Mouse (Mus musculus): ENCODE results near the gene Car12. TPM values are rescaled to one million over a fixed set of nuclear protein-coding genes. Genes with fewer than 3 reads are reported as not detected.

Car12 gene
- polyA plus RNA-seq (2015; fragmentation: Nextera tagmentation; extraction: Ambion mirVana): 2.5 and 3.1 TPM in 2 replicates

DNA sequence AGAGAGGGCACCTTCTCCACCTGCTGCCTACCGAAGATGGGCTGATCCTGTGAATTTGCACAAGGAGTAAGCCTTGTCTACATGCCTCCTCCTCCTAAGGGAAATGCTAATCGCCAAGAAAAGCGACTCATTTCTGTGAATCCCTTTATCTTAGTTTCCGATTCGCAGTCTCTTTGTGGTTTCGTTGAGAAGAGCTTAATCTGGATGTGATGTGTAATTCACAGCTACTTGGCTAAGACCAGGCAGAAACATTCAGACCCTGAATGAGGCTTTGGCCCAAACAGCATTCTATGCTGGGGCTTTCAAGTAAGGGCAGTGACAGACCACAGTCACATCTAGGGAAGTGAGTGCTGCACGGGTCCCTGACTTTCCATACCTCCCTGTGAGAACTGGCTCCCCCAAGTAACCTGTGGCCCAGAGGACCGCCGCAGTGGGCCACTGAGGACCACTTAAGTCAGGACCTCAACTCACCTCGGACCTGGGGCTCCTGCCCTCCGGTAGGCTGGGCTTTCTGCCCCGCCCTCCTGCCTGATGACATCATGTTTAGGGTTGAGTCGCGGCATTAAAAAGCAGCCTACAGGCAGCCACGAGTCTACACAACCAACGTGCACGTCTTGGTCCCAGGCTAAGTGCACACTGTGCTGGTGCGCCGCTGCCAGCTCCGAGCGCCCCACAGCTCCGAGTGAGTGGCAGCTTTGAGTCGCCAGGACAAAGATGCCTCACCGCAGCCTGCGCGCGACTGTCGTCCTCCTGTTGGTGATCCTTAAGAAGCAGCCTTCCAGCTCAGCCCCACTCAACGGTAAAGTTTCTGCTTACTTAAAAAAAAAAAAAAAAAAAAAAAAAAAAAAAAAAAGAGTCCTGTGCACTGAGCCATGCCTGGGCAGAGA is at the start of gene Car12:
TSS of gene Car12 (plus strand) at position 552 of the 887 bp plus-strand sequence.
- Histone ChIP-seq H3K27ac (no peak within 1 kb of the TSS), H3K9ac (peak within 1 kb of the TSS; percentile 58), H3K36me3 (ENCODE audit: poor library complexity, severe bottlenecking) (no peaks in the 10 kb centered on the region), H3K9me3 (replicated peaks) (no peaks in the 10 kb centered on the region), H3K27me3 (peaks cover 17% of the 10 kb centered on the region), H3K4me3 (peak within 1 kb of the TSS; percentile 40), H3K4me1 (peaks cover 28% of the 10 kb centered on the region), H3K4me2 (peak within 1 kb of the TSS; percentile 68)
- 14% methylated on average over 29 of the region's 29 CpGs for WGBS
- peak; percentile 85 for ATAC-seq

- Histone ChIP-seq H3K36me3 (ENCODE audit: poor library complexity, severe bottlenecking) (no peaks in the 10 kb centered on the region), H3K27me3 (no peaks in the 10 kb centered on the region), H3K27ac (no peak overlapping the region), H3K4me3 (no peak overlapping the region), H3K9ac (no peak overlapping the region), H3K4me1 (0 out of 2 replicates have a peak, but pooled peaks cover 4% of the 10 kb centered on the region), H3K9me3 (replicated peaks) (no peaks in the 10 kb centered on the region), H3K4me2 (no peak overlapping the region)
- WGBS: 85% methylated on average over 3 of the region's 3 CpGs
- no peak for ATAC-seq
Measured at GRCm38 (mm10) chr9:66663764-66664163, 49.7 kb upstream of the Car12 start.

GRCm38 (mm10) chr9:66664561-66664960 is 48.9 kb upstream of the Car12 start:
- Histone ChIP-seq H3K4me3 (no peak overlapping the region), H3K9ac (no peak overlapping the region), H3K27ac (no peak overlapping the region), H3K36me3 (ENCODE audit: poor library complexity, severe bottlenecking) (no peaks in the 10 kb centered on the region), H3K9me3 (replicated peaks) (no peaks in the 10 kb centered on the region), H3K4me1 (no peaks in the 10 kb centered on the region), H3K4me2 (no peak overlapping the region), H3K27me3 (no peaks in the 10 kb centered on the region)
- 87% methylated on average over 7 of the region's 7 CpGs for WGBS
- ATAC-seq: no peak

GRCm38 (mm10) chr9:66666153-66666552 is 47.3 kb upstream of the Car12 start:
- no peaks in the 10 kb centered on the region for H3K4me1 ChIP-seq
- H3K4me2 ChIP-seq: no peak overlapping the region
- H3K36me3 ChIP-seq (ENCODE audit: poor library complexity, severe bottlenecking): no peaks in the 10 kb centered on the region
- WGBS: 86% methylated on average over 3 of the region's 3 CpGs
- no peak for ATAC-seq
- no peak overlapping the region for H3K27ac ChIP-seq
- no peak overlapping the region for H3K9ac ChIP-seq
- no peak overlapping the region for H3K4me3 ChIP-seq
- no peaks in the 10 kb centered on the region for H3K27me3 ChIP-seq
- no peaks in the 10 kb centered on the region for H3K9me3 ChIP-seq (replicated peaks)

DNA sequence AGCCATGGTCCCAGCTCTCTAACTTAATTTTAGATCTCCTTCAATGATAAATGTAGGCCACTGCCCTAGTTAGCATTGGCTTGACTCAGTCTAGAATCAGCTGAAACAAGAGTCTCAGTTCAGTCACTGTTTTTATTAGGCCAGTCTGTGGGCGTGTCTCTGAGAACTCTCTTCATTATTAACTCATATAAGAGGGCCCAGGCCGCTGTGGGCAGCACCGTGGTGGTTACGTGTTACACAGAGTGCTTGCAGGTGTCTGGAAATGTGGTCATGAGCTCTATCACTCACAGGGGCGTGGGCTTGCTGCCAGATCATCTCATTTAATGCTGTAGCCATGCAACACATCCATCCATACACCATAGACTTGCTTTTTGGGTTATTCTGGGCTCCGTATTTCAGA is 46.4 kb upstream of the Car12 start:
- Histone ChIP-seq H3K4me1 (no peaks in the 10 kb centered on the region), H3K27ac (no peak overlapping the region), H3K4me2 (no peak overlapping the region), H3K4me3 (no peak overlapping the region), H3K9ac (no peak overlapping the region), H3K36me3 (ENCODE audit: poor library complexity, severe bottlenecking) (no peaks in the 10 kb centered on the region), H3K9me3 (replicated peaks) (no peaks in the 10 kb centered on the region), H3K27me3 (no peaks in the 10 kb centered on the region)
- 84% methylated on average over 6 of the region's 6 CpGs for WGBS
- no peak for ATAC-seq

GRCm38 (mm10) chr9:66667868-66668267 is 45.6 kb upstream of the Car12 start:
- no peak for ATAC-seq
- Histone ChIP-seq H3K9ac (no peak overlapping the region), H3K4me3 (no peak overlapping the region), H3K4me1 (no peaks in the 10 kb centered on the region), H3K36me3 (ENCODE audit: poor library complexity, severe bottlenecking) (no peaks in the 10 kb centered on the region), H3K27me3 (no peaks in the 10 kb centered on the region), H3K9me3 (replicated peaks) (no peaks in the 10 kb centered on the region), H3K27ac (no peak overlapping the region), H3K4me2 (no peak overlapping the region)
- WGBS: 93% methylated on average over 4 of the region's 4 CpGs

- Histone ChIP-seq H3K9ac (no peak overlapping the region), H3K9me3 (replicated peaks) (no peaks in the 10 kb centered on the region), H3K27me3 (no peaks in the 10 kb centered on the region), H3K36me3 (ENCODE audit: poor library complexity, severe bottlenecking) (no peaks in the 10 kb centered on the region), H3K4me3 (no peak overlapping the region), H3K4me2 (no peak overlapping the region), H3K27ac (no peak overlapping the region), H3K4me1 (no peaks in the 10 kb centered on the region)
- WGBS: 67% methylated on average over 7 of the region's 7 CpGs
- ATAC-seq: no peak
Measured at GRCm38 (mm10) chr9:66669561-66670078, 43.9 kb upstream of the Car12 start.

DNA sequence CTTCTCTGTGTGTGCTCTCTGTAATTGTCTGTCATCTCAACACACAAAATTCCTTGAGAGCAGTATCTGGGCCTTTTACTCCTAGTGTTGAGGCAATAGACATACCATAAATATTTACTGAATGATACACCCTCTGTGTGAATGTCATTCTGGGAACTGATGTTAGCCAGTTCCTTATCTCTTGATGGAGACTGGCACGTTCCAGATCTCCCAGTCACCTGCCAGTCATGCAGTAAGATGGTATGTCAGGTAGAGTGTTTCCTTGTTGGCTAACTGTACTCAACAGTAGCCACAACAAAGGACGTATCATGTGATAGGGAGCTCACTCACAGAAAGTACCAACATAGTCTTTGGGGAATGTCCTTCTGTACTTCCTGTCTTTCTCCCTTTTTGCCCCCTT is 39.7 kb upstream of the Car12 start:
- Histone ChIP-seq H3K4me3 (no peak overlapping the region), H3K27me3 (no peaks in the 10 kb centered on the region), H3K9me3 (replicated peaks) (no peaks in the 10 kb centered on the region), H3K4me1 (no peaks in the 10 kb centered on the region), H3K27ac (no peak overlapping the region), H3K9ac (no peak overlapping the region), H3K4me2 (no peak overlapping the region), H3K36me3 (ENCODE audit: poor library complexity, severe bottlenecking) (no peaks in the 10 kb centered on the region)
- ATAC-seq: no peak
- WGBS: 85% methylated on average over 2 of the region's 2 CpGs

DNA sequence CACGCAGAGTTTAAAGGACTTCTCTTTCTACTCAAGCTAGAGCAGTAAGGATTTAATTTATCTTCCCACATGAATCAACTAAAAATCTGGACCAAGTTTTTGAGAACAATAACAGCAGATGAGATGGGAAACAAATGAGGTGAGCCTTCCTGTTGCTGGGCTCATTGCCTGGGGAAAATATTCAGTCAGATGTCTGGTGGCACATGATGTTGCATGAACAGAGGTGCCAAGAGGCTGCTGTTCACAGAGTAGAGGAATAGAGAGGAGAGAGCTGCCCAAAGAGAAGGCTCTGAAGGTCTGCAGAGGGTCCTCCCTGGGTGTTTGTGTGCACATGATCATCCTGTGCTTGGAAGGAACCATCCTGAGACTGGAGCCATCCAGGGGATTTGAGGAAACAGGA is 37.9 kb upstream of the Car12 start:
- Histone ChIP-seq H3K9me3 (replicated peaks) (no peaks in the 10 kb centered on the region), H3K9ac (no peak overlapping the region), H3K4me1 (no peaks in the 10 kb centered on the region), H3K36me3 (ENCODE audit: poor library complexity, severe bottlenecking) (no peaks in the 10 kb centered on the region), H3K27ac (no peak overlapping the region), H3K27me3 (no peaks in the 10 kb centered on the region), H3K4me2 (no peak overlapping the region), H3K4me3 (no peak overlapping the region)
- WGBS: 86% methylated on average over 1 of the region's 1 CpGs
- no peak for ATAC-seq

DNA sequence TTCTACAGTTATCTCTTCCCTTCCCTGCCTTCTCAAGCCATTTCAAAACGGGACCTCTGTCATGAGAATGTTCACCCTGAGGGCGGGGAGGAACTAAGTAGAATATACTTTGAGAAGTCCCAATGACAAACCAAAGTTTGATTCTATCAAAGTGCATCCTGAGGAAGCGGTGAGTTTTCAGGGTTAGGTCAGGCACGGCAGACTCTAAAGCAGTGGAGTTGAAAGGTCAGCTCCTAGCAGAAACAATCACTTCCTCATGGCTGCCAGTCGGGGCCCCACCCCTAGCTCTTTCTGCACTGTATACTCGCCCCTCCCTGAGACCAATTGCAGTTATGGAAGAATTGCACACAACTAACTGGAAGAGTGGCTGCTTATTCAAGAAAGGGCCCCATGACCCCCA is 33.4 kb upstream of the Car12 start:
- ATAC-seq: no peak
- Histone ChIP-seq H3K9me3 (replicated peaks) (no peaks in the 10 kb centered on the region), H3K9ac (no peak overlapping the region), H3K27ac (no peak overlapping the region), H3K4me3 (no peak overlapping the region), H3K36me3 (ENCODE audit: poor library complexity, severe bottlenecking) (no peaks in the 10 kb centered on the region), H3K27me3 (no peaks in the 10 kb centered on the region), H3K4me2 (no peak overlapping the region), H3K4me1 (no peaks in the 10 kb centered on the region)
- WGBS: 81% methylated on average over 6 of the region's 6 CpGs

GRCm38 (mm10) chr9:66682822-66683221 is 30.7 kb upstream of the Car12 start:
- WGBS: 94% methylated on average over 3 of the region's 3 CpGs
- Histone ChIP-seq H3K4me1 (no peaks in the 10 kb centered on the region), H3K9me3 (replicated peaks) (no peaks in the 10 kb centered on the region)

DNA sequence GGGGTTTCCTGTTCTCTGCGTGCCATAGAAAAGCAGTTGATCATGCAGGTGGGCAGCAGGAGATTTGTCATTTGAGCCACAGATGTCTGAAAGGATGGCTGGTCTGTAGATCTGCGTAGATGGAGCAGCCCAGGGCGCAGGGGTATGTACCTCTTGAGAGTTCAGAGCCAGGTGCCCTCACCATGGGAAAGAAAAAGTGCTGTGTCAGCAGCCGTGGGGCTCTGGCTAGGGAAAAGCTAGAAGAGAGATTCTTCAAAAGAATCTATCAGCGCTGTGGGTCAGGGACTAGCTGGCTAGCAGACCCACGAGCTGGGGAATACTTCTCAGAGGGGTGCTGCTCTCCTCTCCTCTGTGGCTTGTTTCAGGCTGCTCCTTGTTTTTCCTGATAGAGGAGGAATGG is 27.8 kb upstream of the Car12 start:
- Histone ChIP-seq H3K9ac (no peak overlapping the region), H3K27ac (no peak overlapping the region), H3K4me1 (no peaks in the 10 kb centered on the region), H3K36me3 (ENCODE audit: poor library complexity, severe bottlenecking) (no peaks in the 10 kb centered on the region), H3K4me2 (no peak overlapping the region), H3K27me3 (no peaks in the 10 kb centered on the region), H3K4me3 (no peak overlapping the region), H3K9me3 (replicated peaks) (no peaks in the 10 kb centered on the region)
- 83% methylated on average over 6 of the region's 6 CpGs for WGBS
- no peak for ATAC-seq

More at GRCm38 (mm10) chr9:66682822-66683221, 30.7 kb upstream of the Car12 start:
- no peak overlapping the region for H3K4me2 ChIP-seq
- H3K9ac ChIP-seq: no peak overlapping the region
- no peak overlapping the region for H3K27ac ChIP-seq
- no peaks in the 10 kb centered on the region for H3K27me3 ChIP-seq
- no peaks in the 10 kb centered on the region for H3K36me3 ChIP-seq (ENCODE audit: poor library complexity, severe bottlenecking)
- ATAC-seq: no peak
- H3K4me3 ChIP-seq: no peak overlapping the region
